Mouse (Mus musculus): ENCODE results near the gene Wars.

The Wars gene

DNA sequence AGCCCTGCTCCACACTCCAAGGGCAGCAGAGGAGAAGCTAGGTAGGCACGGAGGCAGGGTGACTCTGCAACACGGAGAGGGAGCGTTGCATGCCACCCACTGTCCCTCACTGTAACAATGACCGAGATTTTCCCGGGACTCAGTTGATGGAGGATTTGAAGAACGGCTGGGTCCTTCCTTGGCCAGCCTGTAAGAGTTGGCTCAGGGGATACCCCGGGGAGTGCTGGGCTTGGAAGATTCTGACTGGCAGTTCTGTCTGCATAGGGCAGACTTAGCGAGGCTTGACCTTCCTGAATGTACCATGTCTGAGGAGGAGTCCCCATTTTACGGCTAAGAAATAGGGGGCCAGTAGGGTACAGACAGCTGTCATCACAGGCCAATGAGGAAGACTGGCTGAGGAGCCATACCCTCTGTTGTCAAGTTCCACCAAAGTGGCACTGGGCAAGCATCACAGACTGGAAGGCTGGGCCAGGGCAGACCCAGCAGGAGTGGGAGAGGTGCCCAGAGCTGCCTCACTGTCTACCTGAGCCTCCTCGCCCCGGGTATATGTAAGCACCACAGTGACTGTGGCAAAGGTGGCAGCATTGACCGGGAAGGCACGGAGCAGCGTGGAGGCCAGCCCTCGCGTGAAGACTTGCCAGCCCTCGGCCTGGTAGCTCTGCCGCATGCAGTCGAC lies 67.6 kb downstream of the Wars start:
- DNase-seq (ENCODE audit: low spot score), result no peak

DNA sequence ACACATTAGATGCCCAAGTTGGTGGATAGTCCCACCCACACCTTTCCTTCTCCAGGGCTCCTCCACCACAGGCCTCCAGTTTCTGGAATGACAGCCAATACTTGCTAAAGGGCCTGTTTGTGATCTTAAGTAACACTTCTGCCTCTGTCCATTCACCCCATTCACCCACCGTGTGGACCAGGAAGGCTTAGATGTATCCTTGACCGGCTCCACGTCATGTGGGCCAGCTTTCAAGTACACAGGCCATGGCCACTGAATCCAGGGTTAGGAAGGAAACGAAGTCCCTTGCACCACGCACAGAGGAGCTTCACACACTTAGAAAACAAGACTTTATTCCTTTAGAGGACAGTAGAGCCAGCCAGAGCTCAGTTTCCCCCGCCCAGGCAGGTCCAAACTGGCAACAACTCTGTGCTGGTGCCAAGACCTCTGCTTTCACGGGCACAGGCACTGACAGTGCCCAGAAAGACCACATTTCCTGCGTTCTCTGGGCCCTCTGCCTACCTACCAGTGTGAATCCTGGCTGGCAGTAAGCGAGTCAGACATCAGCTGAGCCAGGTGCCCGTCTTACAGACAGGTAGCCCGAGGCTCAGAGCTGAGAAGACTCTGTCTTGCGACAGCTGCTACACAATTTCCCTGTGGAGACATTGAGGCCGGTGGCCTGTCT lies 68.3 kb downstream of the Wars start:
- DNase-seq (ENCODE audit: low spot score), result no peak

DNA sequence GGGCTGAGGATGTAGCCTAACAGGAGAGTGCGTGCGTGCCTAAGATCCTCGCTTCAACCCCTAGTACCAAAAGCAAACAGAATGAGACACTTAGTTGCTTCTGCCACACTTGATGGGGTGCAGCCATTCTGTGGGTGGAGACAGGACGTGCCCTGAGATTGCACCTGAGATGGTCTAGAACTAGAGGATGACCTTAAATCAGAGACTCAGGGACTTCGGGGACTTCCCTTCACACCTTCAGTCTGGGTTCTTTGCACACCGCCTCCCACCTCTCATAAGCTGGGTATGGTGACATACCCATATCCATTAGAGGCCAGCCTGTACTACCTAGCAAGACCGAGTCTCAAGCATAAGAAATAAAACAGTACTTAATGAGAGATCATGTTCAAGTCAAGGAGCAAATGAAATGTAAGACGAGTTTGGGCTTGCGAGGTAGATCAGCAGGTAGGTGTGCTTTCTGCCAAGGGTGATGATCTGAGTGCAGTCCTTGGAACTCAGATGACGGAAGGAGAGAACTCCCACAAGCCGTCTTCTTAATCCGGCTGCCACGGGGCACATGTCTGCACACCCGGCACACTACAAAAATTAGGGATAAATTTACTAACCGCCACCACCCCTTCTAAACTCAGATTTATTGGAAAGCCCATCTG lies 69.6 kb downstream of the Wars start:
- no peak for DNase-seq (ENCODE audit: low spot score)

DNA sequence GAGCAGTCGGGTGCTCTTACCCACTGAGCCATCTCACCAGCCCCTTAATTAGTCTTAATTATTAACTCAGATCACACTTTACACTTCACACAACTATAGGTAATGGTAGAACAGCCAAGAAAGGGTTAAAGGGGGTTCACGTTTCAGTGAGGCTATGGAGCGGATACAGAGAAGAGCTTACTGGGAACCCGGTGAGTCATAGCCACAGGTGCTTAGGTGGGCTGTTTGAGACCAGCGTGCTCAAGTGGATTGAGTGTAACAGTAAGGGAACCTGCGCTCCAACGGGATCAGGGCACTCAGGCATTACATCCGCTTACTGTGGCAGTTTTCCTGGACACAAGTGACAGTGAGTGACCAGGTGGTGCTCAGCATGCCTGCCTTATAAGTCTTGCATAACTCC lies 70.9 kb downstream of the Wars start:
- DNase-seq (ENCODE audit: low spot score), result no peak

DNA sequence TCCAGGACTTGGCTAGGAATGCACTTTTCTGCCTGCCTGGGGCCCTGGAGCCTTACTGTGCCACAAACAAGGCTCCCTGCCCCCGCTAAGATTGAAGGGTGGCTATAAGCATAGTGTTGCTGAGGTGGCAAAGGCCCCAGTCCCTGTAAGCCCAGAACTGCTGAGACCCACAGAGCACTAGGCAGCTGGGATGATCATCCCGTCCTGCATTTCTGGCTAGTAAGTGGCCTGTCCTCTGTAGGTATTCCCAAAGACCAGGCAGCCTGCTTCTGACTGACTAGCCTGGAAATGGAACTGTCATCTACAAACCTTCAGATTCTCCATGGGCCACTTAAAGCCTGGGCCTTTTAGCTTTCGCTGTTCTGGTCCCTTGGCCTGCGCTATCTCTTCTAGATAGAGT lies 73.5 kb downstream of the Wars start:
- no peak for DNase-seq (ENCODE audit: low spot score)

DNA sequence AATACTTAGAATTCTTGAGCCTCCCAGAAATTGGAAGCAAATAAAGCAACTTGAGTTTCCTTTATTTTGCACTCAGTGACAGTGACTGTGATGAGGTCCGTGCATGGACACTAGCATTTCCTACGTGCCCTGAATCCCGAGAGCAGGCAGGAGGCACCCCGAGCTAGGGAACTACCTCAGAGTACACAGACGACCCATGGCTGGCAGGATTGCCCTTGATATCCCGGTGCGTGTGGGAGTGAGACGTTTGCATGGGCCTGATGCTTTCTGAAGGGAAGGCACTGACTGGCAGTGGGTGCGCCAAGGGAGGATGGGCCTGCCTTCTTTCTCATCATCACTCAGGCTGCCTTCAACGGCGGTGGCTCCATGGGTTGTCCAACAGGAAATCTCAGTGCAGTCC lies 77.4 kb downstream of the Wars start:
- no peak for DNase-seq (ENCODE audit: low spot score)

DNA sequence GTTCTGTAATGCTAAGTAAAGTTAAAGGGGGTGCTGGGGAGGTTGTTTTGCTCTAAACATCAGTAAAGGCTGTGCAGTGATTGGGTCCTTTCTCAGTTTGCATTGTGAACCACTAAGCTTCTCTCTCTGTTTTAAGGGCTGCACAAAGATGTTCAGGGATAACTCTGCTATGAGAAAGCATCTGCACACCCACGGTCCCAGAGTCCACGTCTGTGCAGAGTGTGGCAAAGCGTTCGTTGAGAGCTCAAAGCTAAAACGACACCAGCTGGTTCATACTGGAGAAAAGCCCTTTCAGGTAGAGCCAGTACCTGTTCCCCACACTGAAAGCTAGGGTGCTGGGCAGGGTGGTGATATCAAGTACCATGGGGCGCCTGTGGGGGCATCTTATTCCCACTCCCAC lies 79.5 kb downstream of the Wars start:
- DNase-seq (ENCODE audit: low spot score), result no peak

DNA sequence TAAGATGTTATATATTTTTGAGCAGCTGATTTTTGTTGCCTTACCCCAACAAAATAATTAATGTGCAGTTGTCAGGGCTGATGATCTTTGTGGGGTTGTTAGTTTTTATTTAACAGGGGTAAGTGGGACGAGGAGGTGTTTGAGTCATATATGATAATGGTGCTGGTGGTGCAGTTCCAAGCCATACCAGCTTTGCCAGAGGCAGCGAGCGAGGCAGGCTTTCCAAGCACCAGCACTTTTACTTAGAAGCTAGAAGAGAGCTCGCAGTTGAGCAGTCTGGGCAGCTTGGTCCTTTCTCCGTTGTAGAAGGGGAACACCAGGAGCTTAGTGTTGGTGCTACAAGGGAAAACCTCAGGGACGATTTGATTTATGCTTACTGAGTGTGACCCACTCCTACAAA lies 81.5 kb downstream of the Wars start:
- DNase-seq (ENCODE audit: low spot score), result no peak

DNA sequence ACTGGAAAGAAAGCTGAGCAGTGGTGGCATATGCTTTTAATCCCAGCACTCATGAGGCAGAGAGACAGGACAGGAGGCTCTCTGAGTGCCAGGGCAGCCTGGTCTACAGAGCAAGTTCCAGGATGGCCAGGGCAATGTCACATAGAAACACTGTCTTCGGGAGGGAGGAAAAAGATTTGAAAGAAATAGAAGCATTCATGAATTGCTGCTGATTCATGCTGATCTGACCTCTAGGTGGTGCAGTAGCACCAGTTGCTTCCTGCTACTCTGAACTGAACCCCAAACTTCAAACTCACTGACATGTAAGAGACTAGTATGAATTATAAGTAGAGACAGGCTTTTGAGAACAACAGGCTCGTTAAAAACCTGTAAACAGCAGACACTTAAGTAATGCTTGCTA lies 82.8 kb downstream of the Wars start:
- no peak for DNase-seq (ENCODE audit: low spot score)

DNA sequence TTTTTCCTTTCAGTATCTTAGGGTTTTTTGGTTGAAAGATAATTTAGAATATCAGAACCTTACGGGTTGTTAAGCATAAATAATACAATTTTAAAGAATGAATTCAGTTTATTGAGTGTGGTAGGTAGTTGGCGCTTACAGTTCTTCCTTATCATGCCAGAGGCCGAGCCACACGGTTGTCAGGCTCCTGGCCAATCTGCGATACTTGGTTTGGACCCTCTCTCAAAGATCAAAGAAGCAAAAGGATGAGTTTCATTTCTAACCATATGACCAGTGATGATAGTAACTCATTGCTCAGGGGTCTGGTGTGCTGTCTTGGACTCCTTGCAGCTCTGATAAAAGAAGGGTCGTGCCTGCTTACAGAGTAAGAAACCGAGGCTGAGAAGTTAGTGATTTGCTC lies 83.7 kb downstream of the Wars start:
- no peak for DNase-seq (ENCODE audit: low spot score)

Data from urinary bladder, postnatal 14 days (tissue).